Mouse (Mus musculus) kidney, postnatal 10 days (tissue): Measurements from ENCODE around the gene Nlgn1.

Experiments used
- DNase-seq: peaks from one replicate; pipeline ENCODE4 v3.0.0; 2021; ENCODE audit warnings: mixed read lengths

The Nlgn1 gene

DNA sequence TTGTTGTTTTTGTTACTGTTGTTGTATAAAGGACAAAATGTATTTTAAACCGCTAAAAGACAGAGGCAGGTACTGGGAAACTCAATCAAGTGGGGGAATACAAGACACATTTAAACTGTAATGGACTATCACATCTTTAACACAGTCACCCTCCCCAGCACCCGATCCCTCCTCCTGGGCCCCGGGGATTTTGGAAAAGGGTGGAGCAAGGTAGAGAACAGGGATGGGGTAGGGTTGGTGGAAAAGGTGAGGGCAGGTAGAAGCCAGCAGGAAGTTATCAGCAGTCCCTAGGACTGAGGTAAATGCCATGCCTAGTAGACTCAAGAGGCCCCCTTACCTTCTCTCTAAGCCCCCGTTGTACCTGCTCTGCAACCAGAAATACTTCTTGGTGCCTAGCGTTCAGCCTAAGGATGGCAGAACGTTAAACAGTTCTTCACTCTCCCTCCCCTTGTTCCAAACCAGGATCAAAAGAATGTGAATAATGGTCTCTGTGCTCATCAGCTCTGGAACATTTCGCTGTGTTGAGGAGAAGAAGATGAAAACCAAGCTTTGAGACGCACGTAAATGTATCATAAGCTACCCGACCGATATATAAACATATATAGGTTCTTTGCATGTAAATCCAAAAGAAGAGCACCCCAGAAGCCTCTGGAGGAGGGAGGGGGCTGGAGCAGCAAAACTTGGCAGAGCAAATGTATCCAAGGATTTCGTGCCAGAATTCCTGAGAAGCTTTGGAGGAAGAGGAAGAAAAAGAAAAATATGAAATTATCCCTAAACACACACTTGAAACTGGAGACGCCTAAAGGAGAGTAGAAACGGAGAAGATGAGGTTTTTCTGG lies at the start of gene Nlgn1:
Gene Nlgn1, minus strand, starts transcription at position 61 of the 839 bp plus-strand sequence.
- DNase-seq = no peak

DNA sequence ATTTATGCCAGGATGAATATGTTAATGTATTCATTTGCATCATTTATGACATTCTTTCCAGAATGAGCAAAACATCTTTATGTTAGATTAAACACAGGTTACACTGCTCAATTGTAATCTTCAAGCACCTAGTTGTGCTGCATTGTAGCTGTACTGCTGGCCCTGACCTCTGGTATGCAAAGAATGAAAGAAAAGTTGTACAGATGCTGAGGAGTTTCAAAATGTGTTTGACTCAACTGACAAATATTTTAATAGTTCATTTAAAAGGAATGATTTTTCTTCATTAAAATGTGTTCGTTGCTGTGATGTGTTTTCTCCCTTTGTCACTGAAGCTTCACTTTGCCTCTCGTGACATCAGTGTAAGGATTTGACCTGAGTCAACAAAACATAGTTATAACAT lies 46.0 kb upstream of the Nlgn1 start:
- no peak for DNase-seq

DNA sequence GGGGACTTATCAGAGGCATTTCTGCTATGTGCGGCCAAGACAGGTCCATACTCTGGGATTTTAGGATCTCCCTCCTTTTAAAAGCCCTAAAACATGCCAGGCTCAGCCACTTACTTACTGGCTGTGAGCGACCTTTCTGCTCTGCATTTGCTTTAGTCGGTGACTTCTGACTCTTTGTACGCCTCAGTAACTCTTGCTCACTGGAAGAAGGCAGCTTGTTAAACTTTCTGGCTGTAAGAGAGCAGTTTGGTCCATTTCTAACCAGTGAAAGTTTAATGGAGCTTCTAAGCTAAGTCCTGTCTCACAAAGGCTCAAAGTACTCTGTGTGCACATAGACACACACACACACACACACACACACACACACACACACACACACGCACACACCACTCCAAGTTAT lies 22.8 kb upstream of the Nlgn1 start:
- DNase-seq = no peak

DNA sequence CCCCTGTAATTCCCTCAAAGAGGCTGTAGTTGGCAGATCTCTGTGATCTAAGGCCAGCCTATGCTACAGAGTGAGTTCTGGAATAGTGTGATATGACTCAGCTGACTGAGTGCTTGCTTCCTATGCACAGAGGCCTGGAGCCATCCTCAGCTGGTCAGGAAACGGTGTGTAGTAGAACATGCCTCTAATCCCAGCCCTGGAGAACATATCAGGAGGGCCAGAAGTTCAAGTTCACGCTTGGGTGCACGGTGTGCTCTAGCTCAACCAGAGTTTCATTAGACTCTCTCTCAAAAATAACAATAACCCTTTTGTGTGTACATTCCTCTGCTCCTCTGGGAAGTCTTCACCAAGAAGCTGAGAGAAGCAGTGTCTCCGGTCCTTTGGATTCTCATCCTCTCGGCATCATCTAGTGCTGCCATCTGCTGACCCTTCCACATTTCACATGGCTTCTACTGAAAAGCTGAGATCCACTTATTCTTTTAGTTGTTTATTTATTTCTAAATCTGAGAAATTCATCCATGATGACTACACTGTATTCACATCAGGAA lies 22.3 kb upstream of the Nlgn1 start:
- DNase-seq = peak; percentile 27

DNA sequence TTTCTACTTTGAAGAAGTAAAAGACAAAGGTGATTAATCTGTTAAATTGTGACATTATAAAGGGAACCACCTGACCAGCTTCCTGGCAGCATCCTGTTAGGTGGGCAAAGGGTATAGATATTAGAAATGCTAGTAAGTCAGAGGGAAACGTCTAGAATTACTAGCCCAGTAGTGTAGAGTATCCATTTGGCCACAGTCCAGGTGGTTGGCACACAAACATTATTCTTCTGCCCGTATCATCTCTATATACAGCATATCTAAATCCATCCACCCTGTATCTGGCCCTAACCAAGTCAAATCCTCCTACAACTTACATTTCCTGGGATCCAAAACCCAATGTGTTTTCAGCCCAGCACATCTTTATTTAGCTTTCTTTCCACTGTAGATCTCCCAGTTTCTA lies 5.2 kb upstream of the Nlgn1 start:
- no peak for DNase-seq

DNA sequence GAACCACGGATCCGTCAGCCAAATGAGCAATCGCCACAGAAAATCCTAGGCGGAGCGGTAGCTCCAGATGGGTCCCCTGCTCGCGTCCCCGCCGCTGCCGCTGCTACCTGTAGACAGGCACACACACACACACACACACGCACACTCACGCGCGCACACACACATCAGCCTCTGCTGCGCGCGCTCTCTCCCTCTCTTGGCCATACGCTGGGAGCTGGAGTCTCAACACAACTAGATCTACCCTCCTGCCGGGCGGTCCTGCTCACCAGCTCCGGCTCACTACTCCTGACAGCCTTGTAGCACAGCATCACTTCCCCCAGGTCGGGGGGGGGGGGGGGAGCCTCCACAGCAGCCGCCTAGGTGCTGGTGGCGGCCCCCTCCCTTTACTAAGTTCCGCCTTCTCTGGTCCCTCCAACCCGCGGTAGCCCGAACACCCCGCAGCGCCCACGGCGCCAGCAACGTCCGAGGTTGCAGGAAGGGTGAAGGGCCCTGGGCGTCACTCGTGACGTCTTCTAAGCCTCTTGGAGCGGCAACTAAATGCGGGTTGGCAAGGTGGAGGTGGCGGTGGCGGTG lies 1.1 kb upstream of the Nlgn1 start:
- peak; percentile 20 for DNase-seq

DNA sequence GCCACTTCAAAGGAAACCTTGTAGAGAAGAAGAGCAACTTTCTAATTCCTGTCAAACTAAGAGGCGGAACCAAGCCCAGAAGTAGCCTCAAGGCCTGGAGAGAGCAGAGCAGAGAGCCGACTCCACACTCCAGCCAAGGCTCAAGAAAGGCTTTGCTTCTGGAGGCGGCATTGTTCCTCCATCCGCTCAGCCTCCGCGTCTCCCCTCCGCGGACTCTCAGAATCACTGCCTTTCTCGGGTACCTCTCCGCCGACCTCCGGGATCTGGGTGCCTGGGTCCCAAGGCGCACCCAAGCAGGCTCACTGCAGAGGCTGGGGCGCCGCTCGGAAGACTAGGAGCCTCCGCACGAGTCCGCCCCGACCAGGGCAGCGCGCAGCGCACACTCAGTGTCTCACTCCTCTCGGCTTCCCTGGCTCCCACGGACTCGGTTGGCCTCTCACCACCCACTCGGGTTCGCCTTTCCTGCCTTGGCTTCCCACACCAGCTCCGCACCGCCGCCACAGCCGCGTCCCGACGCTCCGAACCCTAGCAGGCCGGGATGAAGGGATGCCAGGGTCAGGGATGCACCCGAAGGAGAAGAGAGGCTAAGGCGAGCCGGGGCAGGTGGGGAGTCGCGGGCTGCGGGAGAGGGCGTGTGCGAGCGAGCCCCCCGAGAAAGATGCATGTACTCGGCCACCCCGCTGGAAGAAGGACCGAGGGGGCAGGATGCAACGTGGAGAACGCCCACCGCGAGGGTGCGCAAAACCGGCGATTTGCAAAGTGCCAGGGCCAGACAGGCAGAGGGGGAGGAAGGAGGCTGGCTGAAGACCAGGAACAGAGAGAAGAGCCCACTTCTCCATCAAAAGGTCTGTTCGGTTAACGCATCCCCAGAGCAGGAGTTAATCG lies 841 bp downstream of the Nlgn1 start:
- peak; percentile 32 for DNase-seq

DNA sequence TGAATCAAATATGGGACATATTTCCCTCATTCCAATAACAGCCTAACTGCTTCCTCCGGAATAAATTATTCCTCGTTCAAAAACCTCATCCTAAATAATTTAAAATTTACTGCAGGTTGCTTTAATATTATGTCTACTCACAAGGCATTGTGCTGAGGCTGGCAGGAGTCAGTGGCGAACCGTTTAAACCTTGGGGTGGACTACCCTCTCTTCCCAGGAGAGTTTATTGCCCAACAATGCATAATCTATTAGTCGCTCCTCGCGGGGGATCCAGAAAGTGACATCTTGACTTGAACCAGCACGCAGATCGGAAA lies 1.4 kb downstream of the Nlgn1 start:
- DNase-seq = no peak

DNA sequence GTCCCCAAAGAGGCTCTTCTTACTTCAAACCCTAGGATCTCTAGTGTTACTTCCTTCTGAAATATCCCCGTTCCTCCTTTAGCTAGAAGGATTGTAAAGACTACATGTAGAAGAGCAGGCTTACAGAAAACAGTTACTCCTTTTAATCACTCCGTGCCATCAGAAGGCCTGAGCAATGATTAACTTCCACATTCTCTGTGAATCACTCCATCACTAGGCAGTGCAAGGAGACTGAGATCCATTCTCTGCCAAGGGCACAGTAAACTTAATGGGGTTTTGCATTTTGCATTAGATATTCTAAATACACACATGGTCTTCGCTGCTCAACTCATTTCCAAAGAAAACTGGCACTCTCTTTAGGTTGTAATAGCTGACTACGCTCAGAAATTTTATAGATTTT lies 2.2 kb downstream of the Nlgn1 start:
- no peak for DNase-seq

DNA sequence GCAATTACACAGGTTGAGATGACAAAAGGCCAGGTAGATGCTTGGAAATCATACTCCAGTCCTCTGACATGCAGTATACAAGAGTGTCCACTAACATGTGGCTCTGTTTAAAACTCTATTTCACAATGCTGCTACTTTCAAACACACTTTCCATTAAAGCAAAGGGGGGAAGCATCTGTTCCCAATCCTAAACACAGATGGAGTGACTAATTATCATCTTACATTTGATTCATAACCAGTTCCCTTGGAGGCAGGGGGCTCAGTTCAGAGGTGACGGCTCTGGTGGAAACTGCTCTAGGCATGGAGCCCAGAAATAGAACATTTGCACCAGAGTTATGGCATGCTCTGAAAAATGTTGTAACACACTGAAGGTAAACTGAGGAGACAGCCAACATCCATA lies 7.8 kb downstream of the Nlgn1 start:
- no peak for DNase-seq

DNA sequence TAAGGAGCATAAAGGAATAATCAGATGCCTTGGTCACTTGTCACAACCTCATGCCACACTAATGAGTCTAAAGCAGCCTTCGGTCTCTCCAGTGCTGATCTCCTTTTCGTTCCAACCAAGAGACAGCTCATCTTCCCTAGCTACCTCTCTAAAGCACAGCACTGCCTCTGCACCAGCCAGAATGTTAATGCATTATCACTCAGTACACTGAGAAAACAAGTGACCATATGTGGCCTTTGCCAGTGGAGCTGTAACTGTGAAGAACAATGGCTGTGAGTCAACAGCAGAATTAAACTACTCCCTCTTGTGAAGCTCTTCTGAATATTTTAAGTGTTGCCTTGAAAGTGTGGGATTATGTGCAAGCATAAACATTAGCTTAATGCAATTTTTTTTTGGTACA lies 14.9 kb downstream of the Nlgn1 start:
- no peak for DNase-seq

DNA sequence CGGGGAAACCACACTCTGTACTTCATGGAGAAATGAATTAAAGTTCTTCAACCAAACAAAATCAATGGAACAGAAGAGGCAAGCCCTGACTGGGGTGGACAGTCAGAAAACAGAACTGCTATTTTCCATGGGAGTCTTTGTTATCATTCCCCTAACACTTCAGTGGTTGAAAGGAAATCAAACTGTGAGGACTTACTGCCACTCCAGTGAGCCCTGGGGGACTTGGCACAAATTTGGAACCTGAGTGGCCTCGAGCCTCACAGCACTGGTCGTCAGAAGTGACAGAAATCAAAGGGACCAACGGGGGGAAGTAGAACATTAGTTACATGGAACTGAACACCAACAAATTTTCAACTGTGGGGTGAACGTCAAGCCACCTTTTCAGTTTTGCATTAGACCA lies 34.4 kb downstream of the Nlgn1 start:
- DNase-seq = no peak

DNA sequence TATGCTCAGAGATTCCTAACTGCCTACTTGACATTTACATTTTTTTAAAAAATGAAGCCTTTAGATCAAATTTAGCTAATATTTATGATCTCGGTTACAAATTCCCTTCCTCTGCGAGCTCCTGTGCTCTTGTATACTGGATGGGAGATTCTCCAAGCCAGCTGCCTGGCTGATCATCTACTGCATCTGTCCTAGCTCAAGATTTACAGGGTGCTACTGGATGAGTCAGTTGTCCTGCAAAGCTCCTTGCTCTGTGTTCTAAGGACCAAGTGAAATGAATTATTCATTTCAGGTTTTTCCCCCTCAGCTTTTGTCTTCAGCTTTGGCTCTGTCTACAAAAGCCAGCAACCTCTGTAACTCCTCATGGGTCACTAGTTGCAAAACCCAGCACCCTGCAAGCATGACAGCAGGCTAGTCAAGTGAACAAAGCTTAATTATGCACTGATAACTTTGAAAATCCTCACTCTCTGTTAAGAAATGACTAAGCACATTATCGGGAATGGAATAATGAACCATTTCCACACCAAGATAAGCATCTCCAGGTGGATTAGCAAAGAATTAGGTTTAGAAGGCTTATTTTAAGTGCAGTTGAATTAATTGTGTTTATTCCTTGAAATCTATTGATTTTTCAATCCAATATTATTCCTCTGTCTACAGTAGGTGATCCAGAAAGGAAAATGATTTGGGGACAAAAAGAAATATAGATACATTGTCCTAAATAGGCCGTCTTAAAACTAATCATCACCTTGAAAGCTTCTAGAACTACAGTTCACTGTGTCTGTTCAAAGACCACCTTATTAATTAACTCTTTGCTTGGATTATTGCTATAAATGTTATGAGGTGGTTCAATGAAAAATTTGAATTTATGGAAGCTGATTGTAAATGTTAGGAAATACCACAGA lies 61.1 kb downstream of the Nlgn1 start:
- no peak for DNase-seq

DNA sequence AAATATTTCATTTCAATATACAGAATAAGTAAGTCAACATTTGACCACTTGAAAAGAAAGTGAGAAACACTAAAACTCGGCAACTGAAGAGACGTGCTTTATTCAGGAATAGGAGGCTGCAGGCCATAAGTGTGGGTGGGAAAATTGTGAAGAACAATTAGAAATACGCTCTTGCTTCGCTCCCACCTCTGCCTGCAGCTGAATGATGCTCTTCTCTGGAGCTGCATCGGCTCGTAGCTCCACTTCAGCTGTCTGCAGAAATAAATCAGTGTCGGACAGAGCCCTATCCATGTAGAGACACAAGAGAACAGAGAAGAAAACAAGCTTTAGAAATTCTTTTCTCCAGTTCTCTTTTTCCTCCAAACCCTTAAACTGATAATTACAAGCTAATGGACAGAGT lies 85.7 kb downstream of the Nlgn1 start:
- DNase-seq = no peak

DNA sequence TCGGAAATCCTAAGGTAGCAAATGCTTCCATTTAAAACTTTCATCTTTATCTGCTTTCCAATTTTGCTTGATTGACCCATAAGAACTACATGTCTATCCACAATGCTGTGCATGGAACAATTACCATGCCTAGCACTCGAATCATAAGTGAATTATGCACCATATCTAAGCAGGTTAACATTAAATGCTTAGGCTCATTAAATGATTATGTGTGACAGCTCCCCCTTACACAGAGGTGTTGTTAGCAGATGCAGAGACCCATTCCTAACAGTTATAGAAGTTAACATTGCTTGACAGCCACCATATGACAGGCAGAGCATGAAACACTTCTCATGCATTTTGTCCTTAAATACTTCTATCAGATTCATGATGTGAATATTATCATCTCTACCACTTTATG lies 89.0 kb downstream of the Nlgn1 start:
- DNase-seq = no peak

DNA sequence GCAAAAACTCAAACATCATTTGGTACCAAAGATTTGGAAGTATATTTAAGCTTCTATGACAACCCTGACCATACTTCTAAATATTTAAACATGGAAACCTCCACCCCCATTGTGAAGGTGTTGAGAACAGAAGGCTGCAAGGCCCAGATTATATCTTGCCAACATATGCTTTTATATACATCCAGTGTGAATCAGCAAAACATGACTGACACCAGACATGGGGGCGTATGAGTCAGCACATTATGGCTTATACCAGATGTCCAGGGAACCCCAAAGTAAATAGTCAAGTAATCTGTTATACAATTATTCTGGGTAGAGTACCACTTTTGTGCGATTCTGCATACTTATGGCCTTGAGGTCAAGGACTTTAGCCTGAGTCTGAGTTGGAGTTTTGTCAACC lies 102.3 kb downstream of the Nlgn1 start:
- no peak for DNase-seq

DNA sequence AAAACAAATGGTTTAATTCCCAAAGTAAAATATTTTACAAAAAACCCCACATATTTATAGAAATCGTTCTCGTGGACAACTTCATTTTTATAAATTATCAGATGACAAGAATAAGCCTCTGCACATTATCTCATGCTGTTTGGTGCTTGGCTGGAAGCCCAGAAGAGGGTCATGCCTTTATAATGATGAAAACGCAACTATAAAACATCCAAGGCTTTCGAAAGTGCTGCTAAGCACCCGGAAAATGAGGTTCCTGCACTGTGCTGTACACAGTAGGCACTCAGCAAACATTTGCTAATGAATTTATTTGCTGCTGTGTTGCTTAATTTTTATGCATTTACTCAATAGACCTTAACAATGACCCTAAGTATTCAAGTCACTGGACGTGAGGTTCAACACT lies 103.4 kb downstream of the Nlgn1 start:
- peak; percentile 75 for DNase-seq

DNA sequence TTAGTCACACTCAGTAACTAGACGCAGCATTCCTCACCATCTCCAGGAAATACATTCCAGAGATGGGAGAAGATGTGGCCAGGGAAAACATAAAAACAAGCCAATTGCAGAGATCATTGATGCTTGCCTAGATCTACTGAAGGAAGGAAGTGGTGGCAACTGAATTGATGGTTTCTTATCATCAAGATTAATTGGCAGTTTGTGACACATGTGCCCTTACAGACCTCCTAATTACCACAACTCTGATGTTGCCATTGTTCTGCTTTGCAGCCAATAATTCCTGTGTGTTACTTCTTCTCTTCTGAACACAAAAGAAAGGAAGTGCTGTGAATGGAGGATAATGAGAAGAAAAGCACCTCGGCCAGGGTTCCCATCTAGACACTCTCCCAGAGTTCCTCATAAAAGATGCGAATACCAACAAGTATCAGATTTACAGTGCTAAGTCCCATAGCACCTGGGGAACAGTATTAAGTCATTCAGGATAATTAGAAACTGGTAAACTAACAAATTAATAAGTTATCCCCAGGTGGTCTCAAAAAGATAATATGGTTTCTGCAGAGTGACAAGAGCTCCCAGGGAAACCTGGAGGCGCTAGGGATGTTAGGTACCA lies 104.0 kb downstream of the Nlgn1 start:
- no peak for DNase-seq

DNA sequence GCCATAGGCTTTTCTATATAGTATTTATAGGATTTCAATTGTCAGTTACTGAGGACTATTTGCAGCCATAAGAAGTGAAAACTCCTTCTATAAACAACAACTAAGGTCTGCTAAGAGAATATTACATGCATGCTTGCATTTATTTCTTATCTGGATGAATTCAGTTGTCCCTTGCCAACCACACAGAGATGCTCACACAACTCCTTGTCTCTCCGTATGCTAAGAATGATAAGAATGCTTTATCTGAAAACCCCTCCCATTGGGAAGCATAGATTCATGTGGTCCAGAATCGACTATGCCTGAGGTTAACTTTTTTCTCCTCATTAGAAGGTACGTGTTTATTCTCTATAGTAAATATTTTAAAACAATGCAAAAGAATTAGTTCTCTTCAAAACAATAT lies 108.8 kb downstream of the Nlgn1 start:
- no peak for DNase-seq

DNA sequence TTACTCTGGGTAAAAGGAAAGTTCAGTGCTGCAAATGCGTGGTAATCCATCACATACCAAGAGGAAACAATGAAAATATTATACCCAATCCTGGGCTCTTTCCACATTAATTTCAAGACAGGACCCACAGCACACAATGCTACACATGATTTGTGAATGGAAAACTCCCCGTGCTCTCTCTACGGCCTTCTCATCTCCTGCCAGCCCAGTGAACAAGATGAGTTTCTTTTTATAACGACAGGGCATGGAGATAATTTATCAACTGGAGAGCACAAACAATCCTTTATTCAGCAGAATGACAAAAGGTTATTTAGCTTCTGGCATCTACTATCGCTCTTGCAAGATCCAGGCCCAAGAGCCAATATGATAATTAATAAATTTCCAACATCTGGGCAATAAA lies 116.0 kb downstream of the Nlgn1 start:
- peak; percentile 10 for DNase-seq

DNA sequence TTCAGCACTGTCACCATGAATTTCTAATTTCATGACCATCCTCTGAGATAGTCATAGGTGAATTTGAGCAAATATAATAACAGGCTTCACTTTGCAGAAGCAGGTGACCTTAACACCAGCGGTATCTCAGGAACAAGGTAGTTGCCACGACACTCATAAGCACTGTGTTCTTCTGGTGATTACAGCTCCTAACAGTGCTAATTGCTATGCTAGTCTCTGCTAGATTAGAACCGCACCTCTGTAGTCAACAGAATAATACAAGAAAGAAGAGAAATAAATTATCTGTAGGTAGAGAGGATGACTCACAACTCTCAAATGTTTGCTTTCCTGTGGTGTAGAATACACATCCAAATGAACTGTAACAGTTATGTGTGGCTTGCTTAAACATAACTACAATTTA lies 129.6 kb downstream of the Nlgn1 start:
- DNase-seq = no peak

DNA sequence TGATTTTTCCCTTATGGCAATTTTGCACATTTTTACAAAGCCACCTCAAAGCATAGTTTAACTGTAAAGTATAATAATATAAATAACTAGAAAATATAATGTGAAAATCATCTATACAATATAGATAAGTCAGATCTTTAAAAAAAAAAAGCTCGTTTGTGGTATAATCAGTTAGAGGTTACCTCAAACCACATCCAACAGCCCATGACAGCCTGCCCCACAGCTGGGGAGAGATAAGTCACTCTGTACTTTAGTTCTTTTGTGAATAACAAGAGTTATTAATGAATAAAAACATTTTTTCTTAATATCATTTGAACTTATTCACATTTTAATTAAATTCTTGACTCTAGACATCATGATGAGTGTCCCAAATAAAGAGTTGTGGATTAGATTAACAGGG lies 130.8 kb downstream of the Nlgn1 start:
- no peak for DNase-seq
